Mouse (Mus musculus) small intestine, adult 2 months (tissue): ENCODE data around the gene Myl6.

Experiments used
- CTCF ChIP-seq: fragments of 200-500 bp; IDR thresholded peaks from 2 replicates; pipeline ENCODE4 v1.5.1; 2012; ENCODE audit warnings: low read depth, mild to moderate bottlenecking, control low read depth, inconsistent platforms, low read length, moderate library complexity, mixed read lengths; ENCODE audit not compliant: insufficient replicate concordance, insufficient read length; ENCODE audit errors: extremely low read depth
- POLR2A ChIP-seq: fragments of 200-500 bp; IDR thresholded peaks from 2 replicates; pipeline ENCODE4 v1.6.1; 2012; ENCODE audit warnings: low read depth, mild to moderate bottlenecking, control low read depth, inconsistent platforms, low read length, moderate library complexity

DNA sequence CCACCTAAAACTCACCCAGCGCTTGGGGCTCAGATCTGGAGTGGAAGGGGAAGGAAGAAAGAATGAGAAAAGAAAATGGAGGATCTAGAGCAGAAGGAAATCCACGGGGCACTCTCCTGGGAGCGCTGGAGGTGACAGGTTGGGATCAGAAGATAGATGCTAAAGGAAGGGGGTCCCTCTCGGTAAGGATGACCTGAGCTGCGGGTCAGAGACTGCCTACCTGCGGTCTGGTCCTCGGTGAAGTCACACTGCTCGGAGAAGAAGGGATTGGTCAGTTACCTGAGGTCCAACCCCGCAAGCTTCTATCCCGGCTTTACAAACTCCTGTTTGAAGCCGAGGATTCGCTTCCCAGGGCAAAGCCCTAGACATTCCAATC is 638 bp downstream of the Myl6 start:
- no peak for TF ChIP-seq CTCF
- no peak for TF ChIP-seq POLR2A
